Mouse (Mus musculus) limb, embryonic 11.5 days (tissue): ENCODE results near the gene Pfkfb4. TPM values are rescaled to one million over a fixed set of nuclear protein-coding genes. Genes with fewer than 3 reads are reported as not detected.

Experiments used
- ATAC-seq: fragments of 200-750 bp; cut with Nextera tagmentation; 2 replicates; pipeline ENCODE4 v1.8.0; 2017; ENCODE audit warnings: low read depth; ENCODE audit not compliant: insufficient number of reproducible peaks, low FRiP score, low TSS enrichment
- DNase-seq: peaks from one replicate; pipeline ENCODE4 v3.0.0-alpha.2; 2015; ENCODE audit warnings: low spot score
- H3K27ac ChIP-seq: fragments of 300-500 bp; sonication (generic); replicated peaks from 2 replicates; pipeline ENCODE4 v1.5.1; 2014; ENCODE audit warnings: low read depth, mild to moderate bottlenecking, low read length
- H3K27me3 ChIP-seq: fragments of 300-500 bp; sonication (generic); 2 replicates; pipeline ENCODE4 v1.6.1; 2014; ENCODE audit warnings: mild to moderate bottlenecking, low read length, mixed read lengths; ENCODE audit not compliant: control insufficient read depth, insufficient read depth
- H3K36me3 ChIP-seq: fragments of 300-500 bp; sonication (generic); 2 replicates; pipeline ENCODE4 v1.6.1; 2014; ENCODE audit warnings: mild to moderate bottlenecking, low read length, moderate library complexity, mixed read lengths; ENCODE audit not compliant: control insufficient read depth, insufficient read depth
- H3K4me1 ChIP-seq: fragments of 300-500 bp; sonication (generic); 2 replicates; pipeline ENCODE4 v1.6.1; 2014; ENCODE audit warnings: low read length, mixed read lengths; ENCODE audit not compliant: control insufficient read depth, insufficient read depth
- H3K4me2 ChIP-seq: fragments of 300-500 bp; sonication (generic); 2 replicates; pipeline ENCODE4 v1.6.1; 2014; ENCODE audit warnings: low read depth, mild to moderate bottlenecking, moderate library complexity; ENCODE audit not compliant: severe bottlenecking
- H3K4me3 ChIP-seq: fragments of 300-500 bp; sonication (generic); 2 replicates; pipeline ENCODE4 v1.5.1; 2014; ENCODE audit warnings: low read depth, low read length
- H3K9ac ChIP-seq: fragments of 300-500 bp; sonication (generic); 2 replicates; pipeline ENCODE4 v1.6.1; 2014; ENCODE audit warnings: mild to moderate bottlenecking, low read length
- H3K9me3 ChIP-seq: fragments of 300-500 bp; sonication (generic); 2 replicates; pipeline ENCODE4 v1.6.1; 2016; ENCODE audit warnings: low read length; ENCODE audit not compliant: control insufficient read depth
- WGBS: fragments of 180-500 bp; shearing (Covaris S2); extraction: QIAGEN DNeasy Blood & Tissue Kit; methylation state at CpG from one replicate; pipeline ENCODE4 v1.1.7; 2014; 5-methylcytosine and 5-hydroxymethylcytosine counted together
- polyA plus RNA-seq: library from polyadenylated mRNA; unstranded; fragments of >200 nt; fragmentation: Nextera tagmentation; extraction: Ambion mirVana; gene quantifications from 2 replicates; pipeline ENCODE4 v1.2.1, GENCODE M21; 2014

Gene Pfkfb4
- polyA plus RNA-seq, 1 experiment from 2014 or later: 9.4 TPM

DNA sequence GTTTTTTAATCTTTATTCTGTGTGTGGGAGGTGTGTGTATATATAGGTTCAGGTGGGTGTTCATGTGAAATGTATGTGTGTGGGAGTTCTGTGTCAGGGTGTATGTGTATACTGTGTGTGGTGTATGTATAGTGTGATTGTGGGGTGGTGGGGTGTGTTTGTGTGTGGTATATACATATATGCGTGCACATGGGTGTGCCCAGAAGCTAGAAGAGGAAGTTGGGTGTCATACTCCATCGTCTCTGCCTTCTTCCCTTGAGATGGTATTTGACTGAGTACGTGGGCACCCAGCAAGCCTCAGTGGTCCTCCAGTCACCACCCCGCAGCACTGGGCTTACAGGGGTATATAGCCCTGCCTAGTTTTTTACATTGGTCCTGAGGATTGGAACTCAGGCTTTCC lies 29.9 kb downstream of the Pfkfb4 start:
- no peaks in the 10 kb centered on the region for H3K4me1 ChIP-seq
- no peaks in the 10 kb centered on the region for H3K36me3 ChIP-seq
- H3K27ac ChIP-seq: no peak overlapping the region
- no peak overlapping the region for H3K4me2 ChIP-seq
- no peak overlapping the region for H3K4me3 ChIP-seq
- H3K9me3 ChIP-seq: no peaks in the 10 kb centered on the region
- H3K9ac ChIP-seq: no peak overlapping the region
- H3K27me3 ChIP-seq: no peaks in the 10 kb centered on the region
- WGBS: 82% methylated on average over 4 of the region's 4 CpGs
- DNase-seq (no peak), ATAC-seq (no peak)

DNA sequence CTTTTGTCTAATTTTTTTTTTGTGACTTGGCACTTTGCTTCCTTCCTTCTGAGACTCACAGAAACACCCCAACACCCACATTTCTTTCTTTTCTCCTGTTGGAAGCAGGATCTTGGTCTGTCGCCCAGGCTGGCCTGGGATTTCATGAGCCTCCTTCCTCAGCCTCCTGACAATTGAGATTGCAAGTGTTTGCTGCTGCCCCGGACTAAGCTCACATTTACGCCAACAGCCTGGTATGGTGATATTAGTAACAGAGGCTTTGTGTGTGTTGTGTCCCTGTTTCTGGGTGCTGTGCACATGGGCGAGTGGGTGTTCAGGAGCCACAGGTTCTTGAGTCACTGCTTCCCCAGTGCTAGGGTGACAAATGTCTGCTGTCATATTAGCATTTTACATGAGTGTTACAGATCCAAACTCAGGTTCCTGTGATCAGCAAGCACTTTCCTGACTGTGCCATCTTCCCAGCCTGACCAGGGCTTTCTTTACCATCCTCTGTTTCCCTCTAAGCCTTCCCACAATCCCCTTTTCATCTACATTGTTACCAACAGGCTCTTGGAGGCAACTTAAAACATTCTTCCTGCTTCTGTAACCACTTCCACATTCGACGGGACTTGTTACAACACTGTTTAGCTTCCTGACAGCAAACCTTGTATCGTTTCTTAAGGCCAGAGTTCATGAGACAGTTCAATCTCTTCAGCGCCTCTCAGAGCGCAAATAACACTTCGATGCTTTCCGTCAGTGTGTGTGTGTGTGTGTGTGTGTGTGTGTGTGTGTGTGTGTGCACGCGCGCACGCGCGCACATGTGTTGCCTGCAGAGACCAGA lies 31.5 kb downstream of the Pfkfb4 start:
- H3K36me3 ChIP-seq: no peaks in the 10 kb centered on the region
- DNase-seq (no peak), ATAC-seq (no peak)
- no peaks in the 10 kb centered on the region for H3K27me3 ChIP-seq
- no peak overlapping the region for H3K27ac ChIP-seq
- H3K4me1 ChIP-seq: no peaks in the 10 kb centered on the region
- H3K4me2 ChIP-seq: no peak overlapping the region
- H3K9ac ChIP-seq: no peak overlapping the region
- H3K4me3 ChIP-seq: no peak overlapping the region
- 91% methylated on average over 17 of the region's 17 CpGs for WGBS
- no peaks in the 10 kb centered on the region for H3K9me3 ChIP-seq

DNA sequence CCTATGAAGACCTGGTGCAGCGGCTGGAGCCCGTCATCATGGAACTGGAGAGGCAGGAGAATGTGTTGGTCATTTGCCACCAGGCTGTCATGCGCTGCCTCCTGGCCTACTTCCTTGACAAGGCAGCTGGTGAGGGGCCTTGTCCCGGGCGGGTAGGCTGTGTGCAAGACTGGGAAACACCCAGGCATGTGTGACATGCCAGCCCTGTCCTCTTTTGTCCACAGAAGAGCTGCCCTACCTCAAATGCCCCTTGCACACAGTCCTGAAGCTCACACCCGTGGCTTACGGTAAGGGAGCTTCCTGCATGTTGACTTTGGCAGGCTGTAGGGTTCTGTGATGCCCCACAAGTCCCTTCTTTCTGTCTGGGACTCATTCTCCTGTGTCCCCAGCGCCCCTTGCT lies 35.9 kb downstream of the Pfkfb4 start:
- Histone ChIP-seq H3K4me3 (no peak overlapping the region), H3K9ac (no peak overlapping the region), H3K4me2 (no peak overlapping the region), H3K27me3 (no peaks in the 10 kb centered on the region), H3K27ac (no peak overlapping the region), H3K4me1 (no peaks in the 10 kb centered on the region), H3K36me3 (no peaks in the 10 kb centered on the region), H3K9me3 (no peaks in the 10 kb centered on the region)
- ATAC-seq (no peak), DNase-seq (no peak)
- WGBS: 86% methylated on average over 8 of the region's 8 CpGs

DNA sequence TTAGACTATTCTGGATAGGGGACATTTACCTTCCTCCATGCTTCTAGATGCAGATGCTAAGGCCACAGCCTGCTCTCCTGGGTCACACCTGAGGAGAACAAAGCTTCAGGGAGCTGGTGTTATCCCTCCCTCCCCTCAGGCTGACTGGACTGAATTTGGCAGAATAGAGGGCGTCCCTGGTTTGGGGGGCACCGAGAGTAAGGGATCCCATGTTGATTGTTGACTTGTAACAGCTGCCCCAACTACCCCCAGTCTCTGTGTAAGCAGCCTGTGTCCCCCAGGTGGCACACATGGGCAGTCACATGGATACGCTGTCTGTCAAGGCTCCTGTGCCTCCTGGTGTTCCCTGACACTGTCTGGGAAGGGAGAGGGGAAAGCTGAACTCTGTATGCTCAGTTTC lies 36.8 kb downstream of the Pfkfb4 start:
- no peak overlapping the region for H3K9ac ChIP-seq
- H3K36me3 ChIP-seq: no peaks in the 10 kb centered on the region
- DNase-seq (no peak), ATAC-seq (no peak)
- H3K4me2 ChIP-seq: no peak overlapping the region
- H3K4me1 ChIP-seq: no peaks in the 10 kb centered on the region
- 79% methylated on average over 3 of the region's 3 CpGs for WGBS
- H3K27ac ChIP-seq: no peak overlapping the region
- H3K9me3 ChIP-seq: no peaks in the 10 kb centered on the region
- H3K27me3 ChIP-seq: no peaks in the 10 kb centered on the region
- H3K4me3 ChIP-seq: no peak overlapping the region

DNA sequence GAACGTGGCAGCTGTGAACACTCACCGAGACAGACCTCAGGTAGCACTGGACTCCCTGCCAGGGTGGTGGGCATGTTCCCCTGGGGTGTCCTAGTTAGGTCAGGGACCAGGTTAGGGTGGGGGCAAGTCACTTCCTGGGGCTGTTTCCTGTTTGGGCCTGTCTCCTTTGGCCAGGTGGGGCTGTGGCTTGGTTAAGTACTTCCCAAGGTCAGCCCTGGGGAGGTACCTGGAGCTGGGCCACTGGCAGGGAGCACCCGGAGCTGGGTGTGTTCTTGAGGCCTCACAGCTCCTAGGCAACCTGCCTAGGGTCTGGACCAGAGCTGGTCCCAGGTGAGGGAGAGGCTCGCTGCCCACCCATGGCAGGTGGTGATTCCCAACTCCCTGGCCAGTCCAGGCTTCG lies 37.3 kb downstream of the Pfkfb4 start:
- 79% methylated on average over 5 of the region's 5 CpGs for WGBS
- Histone ChIP-seq H3K9me3 (no peaks in the 10 kb centered on the region), H3K4me3 (no peak overlapping the region), H3K4me1 (no peaks in the 10 kb centered on the region), H3K27me3 (no peaks in the 10 kb centered on the region), H3K36me3 (no peaks in the 10 kb centered on the region), H3K4me2 (no peak overlapping the region), H3K27ac (no peak overlapping the region), H3K9ac (no peak overlapping the region)
- no peak for ATAC-seq
- no peak for DNase-seq

DNA sequence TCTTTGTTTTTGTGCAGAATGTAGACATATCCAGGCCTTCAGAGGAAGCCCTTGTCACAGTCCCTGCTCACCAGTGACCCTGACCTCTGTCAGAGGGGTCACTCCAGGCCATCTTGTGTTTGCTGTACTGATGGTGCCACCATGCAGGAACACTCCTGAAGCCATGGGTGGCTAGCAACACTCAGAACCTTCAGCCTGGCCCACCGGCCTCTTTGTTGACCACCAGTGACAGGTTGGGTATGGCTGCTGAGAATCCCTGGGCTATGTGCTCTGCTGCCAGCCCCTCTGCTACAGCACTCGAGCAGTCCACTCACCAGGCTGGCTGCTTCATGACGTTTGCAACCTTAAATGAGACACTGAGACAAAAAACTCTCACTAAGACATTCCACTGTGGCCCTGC lies 38.7 kb downstream of the Pfkfb4 start:
- no peak overlapping the region for H3K27ac ChIP-seq
- ATAC-seq (no peak), DNase-seq (no peak)
- no peak overlapping the region for H3K9ac ChIP-seq
- no peaks in the 10 kb centered on the region for H3K9me3 ChIP-seq
- H3K4me3 ChIP-seq: no peak overlapping the region
- WGBS: 75% methylated on average over 3 of the region's 3 CpGs
- no peaks in the 10 kb centered on the region for H3K36me3 ChIP-seq
- H3K27me3 ChIP-seq: no peaks in the 10 kb centered on the region
- no peaks in the 10 kb centered on the region for H3K4me1 ChIP-seq
- no peak overlapping the region for H3K4me2 ChIP-seq

DNA sequence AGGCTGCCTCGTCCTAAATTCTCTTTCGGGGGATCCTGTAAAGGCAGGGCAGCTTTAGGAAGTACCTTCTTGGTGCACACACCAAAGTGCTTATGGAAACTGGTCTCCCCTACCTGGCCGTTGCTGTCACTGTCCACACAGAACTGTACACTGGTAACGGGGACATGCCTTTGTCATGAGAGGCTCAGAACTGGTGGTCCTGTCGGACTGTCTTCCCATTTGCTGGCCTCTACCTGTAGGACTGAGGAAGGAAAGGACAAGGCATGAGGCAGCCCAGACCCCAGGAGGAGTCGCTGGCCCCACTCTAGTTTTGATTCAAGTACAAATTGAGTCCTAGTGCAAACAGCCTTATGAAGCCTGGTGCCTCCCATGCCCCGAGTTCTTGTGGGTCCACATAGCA lies 39.4 kb downstream of the Pfkfb4 start:
- WGBS: 87% methylated on average over 7 of the region's 7 CpGs
- Histone ChIP-seq H3K27me3 (no peaks in the 10 kb centered on the region), H3K4me3 (no peak overlapping the region), H3K9me3 (no peaks in the 10 kb centered on the region), H3K9ac (no peak overlapping the region), H3K36me3 (no peaks in the 10 kb centered on the region), H3K27ac (no peak overlapping the region), H3K4me2 (no peak overlapping the region), H3K4me1 (no peaks in the 10 kb centered on the region)
- DNase-seq: no peak
- no peak for ATAC-seq

DNA sequence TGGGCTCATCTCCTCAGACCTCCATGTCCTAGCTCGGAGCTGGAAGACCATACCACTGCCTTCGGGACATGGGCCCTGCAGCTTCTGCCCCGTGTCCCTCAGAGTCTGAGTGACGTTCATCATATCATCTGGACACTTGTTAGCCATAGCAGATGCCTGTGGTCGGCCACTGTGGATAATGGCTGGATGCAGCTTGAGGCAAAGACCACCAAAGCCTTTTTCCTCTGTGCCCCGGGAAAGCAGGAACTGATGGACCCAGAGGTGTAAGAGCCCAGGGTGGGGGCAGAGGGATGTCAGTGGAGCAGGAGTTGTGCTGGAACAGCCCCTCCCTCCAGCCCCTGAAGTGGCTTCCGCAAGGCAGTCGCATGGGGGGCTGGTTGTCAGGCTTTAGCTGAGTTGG lies 40.1 kb downstream of the Pfkfb4 start:
- WGBS: 79% methylated on average over 8 of the region's 8 CpGs
- H3K4me2 ChIP-seq: no peak overlapping the region
- no peaks in the 10 kb centered on the region for H3K36me3 ChIP-seq
- no peak for ATAC-seq
- no peak overlapping the region for H3K9ac ChIP-seq
- H3K4me3 ChIP-seq: no peak overlapping the region
- no peak for DNase-seq
- no peak overlapping the region for H3K27ac ChIP-seq
- H3K4me1 ChIP-seq: no peaks in the 10 kb centered on the region
- no peaks in the 10 kb centered on the region for H3K27me3 ChIP-seq
- H3K9me3 ChIP-seq: no peaks in the 10 kb centered on the region

DNA sequence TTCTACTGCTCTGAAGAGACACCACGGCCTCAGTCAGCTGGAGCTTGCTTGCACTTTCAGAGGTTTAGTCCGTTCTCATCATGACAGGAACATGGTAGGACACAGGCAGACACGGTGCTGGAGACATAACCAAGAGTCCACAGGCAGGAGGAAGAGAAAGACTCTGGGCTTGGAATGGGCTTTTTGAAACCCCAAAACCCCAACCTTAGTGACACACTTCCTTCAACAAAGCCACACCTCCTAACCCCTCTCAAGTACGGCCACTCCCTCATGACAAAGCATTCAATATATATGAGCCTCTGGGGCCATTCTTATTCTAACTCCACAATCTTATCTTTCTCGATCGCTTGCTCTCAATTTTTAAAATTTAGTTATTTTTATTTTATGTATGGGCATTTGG lies 40.9 kb downstream of the Pfkfb4 start:
- no peak overlapping the region for H3K4me2 ChIP-seq
- WGBS: 87% methylated on average over 6 of the region's 6 CpGs

More for the DNA sequence above, 40.9 kb downstream of the Pfkfb4 start:
- Histone ChIP-seq H3K4me3 (no peak overlapping the region), H3K27ac (no peak overlapping the region), H3K9ac (no peak overlapping the region), H3K9me3 (no peaks in the 10 kb centered on the region), H3K27me3 (no peaks in the 10 kb centered on the region), H3K36me3 (no peaks in the 10 kb centered on the region), H3K4me1 (no peaks in the 10 kb centered on the region)
- DNase-seq (no peak), ATAC-seq (no peak)
